Mouse (Mus musculus) thymus, adult 18-20 months (tissue): ENCODE results near the gene Pld1.

Source experiments
- DNase-seq, 2 experiments: peaks; one replicate each; pipeline ENCODE4 v3.0.0; 2022; ENCODE audit warnings: mixed read lengths in 2 of 2

The Pld1 gene

DNA sequence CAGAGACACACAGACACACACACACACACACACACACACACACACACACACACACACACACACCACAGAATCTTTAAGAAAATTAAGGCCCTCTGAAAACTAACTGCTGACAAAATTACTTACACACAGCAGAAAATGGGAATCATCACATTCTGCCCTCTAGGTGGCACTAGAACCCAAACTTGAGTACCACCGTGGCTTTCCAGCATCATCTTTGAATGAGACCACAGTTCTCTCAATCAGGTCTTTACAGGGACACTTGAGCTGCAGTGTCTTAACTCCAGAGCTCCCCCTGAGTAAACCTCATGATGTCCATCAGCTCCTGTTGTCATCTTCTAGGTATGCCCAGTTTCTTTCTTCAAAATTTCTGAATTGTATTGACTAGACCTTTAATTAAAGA, 227.1 kb downstream of the Pld1 start:
- no peak for DNase-seq

DNA sequence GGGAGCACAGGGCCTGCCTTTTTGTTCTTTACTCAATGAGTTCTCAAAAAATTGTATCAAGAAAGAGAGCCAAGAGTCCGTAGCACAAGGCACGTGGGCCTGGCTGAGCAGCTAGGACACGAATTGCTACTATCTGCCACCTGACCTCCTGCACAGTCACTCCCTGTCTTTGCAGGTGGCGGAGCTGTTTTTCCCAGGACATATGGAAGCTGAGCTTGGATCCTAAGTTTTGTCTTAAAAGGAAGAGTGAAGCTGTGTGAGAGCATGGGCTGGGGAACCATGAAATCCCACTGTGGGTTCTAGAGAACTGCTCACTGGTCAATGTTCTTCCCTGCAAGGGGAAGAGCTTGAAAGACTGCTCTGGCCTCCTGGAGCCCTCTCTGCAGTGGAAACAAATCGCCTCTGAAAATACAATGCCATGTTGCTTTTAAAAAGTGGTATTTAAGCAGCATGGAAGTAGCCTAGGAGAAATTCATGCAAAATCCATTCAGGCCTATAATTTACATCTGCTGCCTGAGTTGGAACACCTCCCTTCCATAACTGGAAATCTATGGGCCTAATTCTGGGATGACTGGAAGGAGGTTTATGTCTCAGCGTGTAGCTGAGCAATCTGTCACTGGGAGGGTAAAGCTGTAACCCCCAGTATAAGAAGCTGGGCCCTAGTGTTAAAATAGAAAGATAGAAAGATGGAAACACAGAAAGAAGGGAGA, 229.5 kb downstream of the Pld1 start:
- DNase-seq: no peak

DNA sequence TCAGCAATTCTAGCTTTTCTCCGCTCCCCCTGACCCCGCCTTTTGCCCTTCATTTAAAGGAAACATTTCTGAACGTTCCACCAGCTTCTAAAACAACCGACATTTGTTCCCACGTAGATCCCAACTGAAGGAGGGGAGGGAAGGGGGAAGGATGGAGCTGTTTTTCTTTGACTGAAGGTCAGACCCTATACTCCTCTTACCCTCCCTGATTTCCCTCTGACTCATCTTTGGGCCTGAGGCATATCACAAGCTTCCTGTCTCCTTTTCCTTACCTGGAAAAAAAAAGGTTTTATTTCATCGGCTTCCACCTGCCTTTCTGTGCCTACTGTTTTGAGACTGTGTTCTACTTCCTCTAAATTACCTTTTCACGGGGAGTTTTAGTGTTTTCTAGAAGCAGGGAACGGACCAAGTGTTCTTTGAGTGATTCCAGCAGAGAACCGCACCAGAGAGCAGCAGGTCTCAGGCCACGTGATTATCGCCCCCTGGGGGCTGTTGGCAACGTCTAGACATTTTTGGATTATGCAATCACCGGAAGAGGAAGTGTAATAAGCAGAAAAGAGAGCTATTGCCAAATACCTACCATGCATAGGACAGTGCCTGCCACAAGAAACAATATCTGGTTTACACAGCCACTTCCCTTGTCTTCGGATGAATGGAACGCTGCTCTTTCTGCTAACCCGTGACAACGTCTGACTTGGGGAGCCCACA, 232.6 kb downstream of the Pld1 start:
- DNase-seq: peak; percentile 43 to 58

DNA sequence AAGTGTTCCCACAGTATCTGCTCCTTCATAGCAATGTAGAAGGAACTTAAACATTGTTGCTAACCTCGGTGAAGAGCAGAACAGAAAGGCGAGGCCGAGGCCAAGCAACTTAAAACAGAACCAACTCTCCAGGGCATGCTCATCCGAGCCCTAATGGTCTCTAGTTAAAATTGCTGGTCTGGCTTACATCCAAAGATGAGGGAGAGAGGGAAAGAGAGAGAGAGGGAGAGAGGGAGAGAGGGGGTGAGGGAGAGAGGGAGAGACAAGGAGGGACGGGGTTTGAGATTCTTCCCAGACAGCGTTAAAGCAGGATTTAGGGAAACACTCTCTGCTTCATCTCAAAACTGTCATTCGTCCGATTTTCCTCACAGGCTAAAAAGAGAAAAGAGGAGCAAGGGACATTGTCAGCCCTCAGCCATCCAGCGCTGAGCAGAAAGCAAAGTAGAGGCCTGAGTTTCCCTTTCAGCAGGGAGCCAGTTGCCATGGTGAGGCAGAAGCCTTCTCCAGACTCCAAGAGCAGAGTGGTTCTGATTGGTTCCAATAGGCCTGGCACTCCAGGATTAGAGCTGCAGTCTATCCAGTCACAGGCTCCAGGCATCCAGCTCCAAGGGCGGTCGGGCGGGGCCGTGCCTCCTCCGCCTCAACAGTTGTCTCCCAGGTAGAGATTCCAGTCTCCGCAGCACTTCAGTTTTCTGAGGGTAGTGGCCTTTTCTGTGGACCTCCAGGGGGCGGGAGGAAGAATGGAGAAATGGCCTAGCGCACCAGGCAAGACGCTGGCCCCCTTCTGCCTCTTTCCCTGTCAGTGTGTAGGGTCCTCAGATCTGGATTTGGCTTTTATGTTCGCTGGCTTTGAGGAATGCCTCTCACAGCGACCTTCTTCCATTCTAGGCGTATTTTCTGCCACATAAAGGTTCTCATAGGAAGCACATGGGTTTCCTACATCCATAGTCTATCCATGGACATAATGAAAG, 237.8 kb downstream of the Pld1 start:
- DNase-seq: no peak

DNA sequence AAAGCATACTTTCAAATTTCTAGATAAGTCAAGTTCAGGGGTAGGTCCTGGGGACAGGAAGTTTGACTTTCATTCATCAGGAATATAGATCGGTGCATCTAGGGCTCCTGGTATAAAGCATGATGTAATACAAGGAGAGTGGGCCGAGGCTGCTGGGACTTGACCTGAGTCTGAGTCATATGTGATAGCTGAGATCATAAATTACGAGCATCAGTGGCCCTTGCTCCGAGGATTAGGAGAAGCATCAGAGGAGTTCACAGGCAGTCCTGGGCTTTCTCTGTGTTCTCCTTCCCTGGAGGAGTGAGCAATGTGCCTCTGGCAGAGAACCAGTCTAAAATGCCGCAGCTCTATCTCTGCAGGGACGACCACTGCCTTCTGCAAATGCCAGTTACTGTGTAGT, 239.8 kb downstream of the Pld1 start:
- DNase-seq: no peak
